Mouse (Mus musculus) midbrain, postnatal 0 days (tissue): Measurements from ENCODE around the gene Spop. TPM values are rescaled to one million over a fixed set of nuclear protein-coding genes. Genes with fewer than 3 reads are reported as not detected.

Source experiments
- ATAC-seq: fragments of 200-750 bp; cut with Nextera tagmentation; 2 replicates; pipeline ENCODE4 v1.8.0; 2017; ENCODE audit warnings: moderate number of reproducible peaks, mild to moderate bottlenecking, moderate TSS enrichment, moderate library complexity; ENCODE audit not compliant: low FRiP score
- DNase-seq: peaks from one replicate; pipeline ENCODE4 v3.0.0-alpha.2; 2015; ENCODE audit warnings: low spot score
- H3K27ac ChIP-seq: fragments of 300-500 bp; sonication (generic); 2 replicates; pipeline ENCODE4 v1.5.1; 2014; ENCODE audit warnings: low read depth, mild to moderate bottlenecking, low read length, mixed read lengths
- H3K27me3 ChIP-seq: fragments of 300-500 bp; sonication (generic); 2 replicates; pipeline ENCODE4 v1.6.1; 2014; ENCODE audit warnings: low read length, control low read depth, mixed read lengths; ENCODE audit not compliant: insufficient read depth
- H3K36me3 ChIP-seq: fragments of 300-500 bp; sonication (generic); 2 replicates; pipeline ENCODE4 v1.6.1; 2014; ENCODE audit warnings: low read length, control low read depth, mixed read lengths; ENCODE audit not compliant: insufficient read depth
- H3K4me1 ChIP-seq: fragments of 300-500 bp; sonication (generic); 2 replicates; pipeline ENCODE4 v1.6.1; 2014; ENCODE audit warnings: mild to moderate bottlenecking, control low read depth, antibody characterized with exemption, low read length, mixed read lengths; ENCODE audit not compliant: insufficient read depth
- H3K4me2 ChIP-seq: fragments of 300-500 bp; sonication (generic); 2 replicates; pipeline ENCODE4 v1.6.1; 2014; ENCODE audit warnings: low read depth, mild to moderate bottlenecking, low read length, mixed read lengths; ENCODE audit not compliant: poor library complexity, severe bottlenecking
- H3K4me3 ChIP-seq: fragments of 300-500 bp; sonication (generic); 2 replicates; pipeline ENCODE4 v1.5.1; 2014; ENCODE audit warnings: low read depth, mild to moderate bottlenecking, low read length, moderate library complexity
- H3K9ac ChIP-seq: fragments of 300-500 bp; sonication (generic); replicated peaks from 2 replicates; pipeline ENCODE4 v1.6.1; 2014; ENCODE audit warnings: mild to moderate bottlenecking, low read length, moderate library complexity, mixed read lengths; ENCODE audit not compliant: poor library complexity, severe bottlenecking
- H3K9me3 ChIP-seq: fragments of 300-500 bp; sonication (generic); 2 replicates; pipeline ENCODE4 v1.6.1; 2016; ENCODE audit warnings: low read length, control low read depth
- CTCF ChIP-seq: IDR thresholded peaks from 2 replicates; pipeline ENCODE4 v1.5.1; 2016; ENCODE audit warnings: antibody characterized with exemption, mild to moderate bottlenecking
- WGBS: fragments of 180-500 bp; shearing (Covaris S2); extraction: QIAGEN DNeasy Blood & Tissue Kit; methylation state at CpG from one replicate; pipeline ENCODE4 v1.1.7; 2014; 5-methylcytosine and 5-hydroxymethylcytosine counted together
- polyA plus RNA-seq: library from polyadenylated mRNA; unstranded; fragments of >200 nt; fragmentation: Nextera tagmentation; extraction: Ambion mirVana; gene quantifications from 2 replicates; pipeline ENCODE4 v1.2.1, GENCODE M21; 2015
- total RNA-seq: library from RNA; depleted of rRNA; stranded (reverse); fragments of >200 nt; gene quantifications from 2 replicates; pipeline ENCODE4 v1.2.3, GENCODE M21; 2014

Spop gene
- total and polyA plus RNA-seq, 2 experiments from 2014 or later = 54.3 to 231 TPM

DNA sequence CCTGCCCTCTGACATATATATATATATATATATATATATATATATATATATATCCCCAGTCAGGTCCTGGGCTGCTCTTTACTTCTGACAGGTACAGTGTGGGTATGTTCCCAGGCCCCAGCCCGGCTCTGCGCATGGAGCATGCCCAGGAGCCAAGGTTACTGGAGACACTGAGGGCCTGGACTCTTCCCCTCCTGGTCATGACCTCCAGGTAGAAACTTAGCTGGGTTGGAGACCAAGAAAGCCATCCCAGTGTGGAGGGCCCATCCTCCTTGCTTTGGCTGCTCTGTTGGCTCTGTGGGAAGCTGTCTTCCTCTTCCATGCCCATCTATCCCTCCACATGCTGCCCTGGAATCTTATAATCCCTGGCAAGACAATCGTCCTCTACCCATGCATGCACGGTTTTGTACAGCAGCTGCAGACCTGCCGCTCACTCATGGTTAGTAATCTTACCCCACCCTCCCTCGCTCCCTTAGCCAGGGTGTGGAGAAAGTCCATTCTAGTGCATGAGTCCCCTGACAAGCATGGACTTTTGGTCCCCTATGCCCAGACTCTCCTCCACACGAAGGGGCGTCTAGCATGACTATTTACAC lies 45.6 kb upstream of the Spop start:
- TF ChIP-seq CTCF = no peak
- Histone ChIP-seq H3K4me3 (no peak overlapping the region), H3K27ac (no peak overlapping the region), H3K4me1 (no peaks in the 10 kb centered on the region), H3K9ac (no peak overlapping the region), H3K27me3 (no peaks in the 10 kb centered on the region), H3K4me2 (no peak overlapping the region), H3K9me3 (no peaks in the 10 kb centered on the region), H3K36me3 (no peaks in the 10 kb centered on the region)
- DNase-seq = no peak
- 88% methylated on average over 8 of the region's 8 CpGs for WGBS
- no peak for ATAC-seq

DNA sequence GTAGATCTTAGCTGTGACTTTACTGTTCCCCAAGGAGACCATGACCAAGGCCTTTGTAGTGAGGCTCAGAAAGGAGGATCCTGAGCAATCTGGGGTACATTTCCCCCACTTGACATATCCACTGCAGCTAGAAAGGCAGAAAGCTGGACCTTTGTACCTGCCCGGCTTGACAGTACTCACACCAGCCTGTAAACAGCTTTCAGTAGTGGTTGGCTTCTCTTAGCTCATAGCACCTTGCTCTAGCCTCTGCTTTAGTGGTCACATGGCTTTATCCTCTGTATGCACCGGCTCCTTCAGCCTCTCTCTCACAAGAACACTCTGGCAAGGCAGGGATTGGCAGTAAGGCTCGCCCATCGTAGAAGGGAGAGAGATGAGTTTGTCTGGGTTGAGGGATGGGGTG lies 45.0 kb upstream of the Spop start:
- DNase-seq (no peak), ATAC-seq (no peak)
- H3K4me2 ChIP-seq = no peak overlapping the region
- no peak for TF ChIP-seq CTCF
- no peak overlapping the region for H3K9ac ChIP-seq
- no peaks in the 10 kb centered on the region for H3K27me3 ChIP-seq
- WGBS = 92% methylated on average over 4 of the region's 4 CpGs
- no peaks in the 10 kb centered on the region for H3K4me1 ChIP-seq
- no peak overlapping the region for H3K27ac ChIP-seq
- H3K9me3 ChIP-seq = no peaks in the 10 kb centered on the region
- no peak overlapping the region for H3K4me3 ChIP-seq
- no peaks in the 10 kb centered on the region for H3K36me3 ChIP-seq

DNA sequence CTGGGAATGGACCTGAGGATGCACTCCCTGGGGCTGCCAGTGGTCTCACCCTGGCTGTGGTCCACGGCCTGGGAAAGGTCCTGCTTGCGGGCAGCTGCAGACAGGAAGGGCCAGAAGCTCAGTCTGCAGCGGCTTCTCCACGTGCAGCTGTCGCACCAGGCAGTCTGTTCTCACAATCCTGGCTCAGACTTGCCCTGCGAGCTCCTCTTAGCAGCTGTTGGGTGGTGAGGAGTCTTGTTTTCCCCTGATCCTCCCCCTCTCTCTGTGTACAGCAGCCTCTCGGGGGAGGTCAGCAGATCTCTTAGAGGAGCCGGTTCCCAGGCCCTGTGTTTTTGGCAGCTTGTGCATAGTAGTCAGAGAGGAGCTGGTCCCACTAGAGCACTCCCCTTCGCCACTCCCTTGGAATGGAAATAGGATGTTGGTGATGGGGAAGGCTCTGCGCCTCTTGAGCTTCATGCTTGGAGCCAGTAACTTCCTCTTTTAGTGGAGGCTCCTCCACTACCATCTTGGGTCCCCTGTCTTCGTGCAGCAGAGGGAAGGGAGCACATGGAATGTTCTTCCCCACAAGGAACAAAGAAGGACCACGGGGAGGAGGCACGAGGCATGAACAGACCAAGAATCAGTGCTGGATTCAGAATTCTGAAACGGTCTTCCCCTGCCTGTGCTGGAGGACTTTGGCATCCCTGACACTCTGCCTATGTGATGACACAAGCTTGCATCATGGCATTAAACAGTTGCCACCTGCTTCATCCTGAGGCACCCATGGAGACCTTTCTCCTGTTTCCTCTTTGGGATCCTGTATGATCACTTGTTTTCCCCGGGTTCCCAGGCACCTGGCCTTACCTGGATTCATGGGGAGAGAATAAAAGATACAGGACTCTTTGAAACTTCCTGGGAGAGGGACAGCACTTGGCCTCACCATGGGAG lies 43.7 kb upstream of the Spop start:
- peak; percentile 38; the same call in 1 of the 2 replicates for ATAC-seq

DNA sequence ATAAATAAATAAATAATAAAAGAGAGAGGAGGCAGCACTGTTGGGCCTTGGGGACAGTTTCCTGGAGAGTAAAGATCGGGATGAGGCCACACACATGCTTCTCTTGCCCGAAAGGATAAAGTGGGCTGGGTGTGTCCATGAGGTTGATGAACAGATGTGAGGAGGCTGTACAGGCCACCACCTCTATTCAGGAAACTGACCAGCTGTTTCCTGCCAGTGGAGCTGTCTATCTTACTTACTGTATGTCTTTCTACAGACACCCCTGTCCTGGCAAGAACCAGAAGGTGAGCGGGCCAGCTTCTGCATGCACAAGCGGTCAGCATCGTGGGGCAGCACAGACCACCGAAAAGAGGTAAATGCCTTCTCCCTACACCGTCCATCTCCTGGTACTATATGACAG lies 42.7 kb upstream of the Spop start:
- H3K27ac ChIP-seq = no peak overlapping the region
- no peak for DNase-seq
- H3K4me1 ChIP-seq = no peaks in the 10 kb centered on the region
- no peak overlapping the region for H3K4me3 ChIP-seq
- H3K36me3 ChIP-seq = peaks cover 3% of the 10 kb centered on the region; the same call in 1 of the 2 replicates
- WGBS = 93% methylated on average over 7 of the region's 7 CpGs
- H3K9me3 ChIP-seq = no peaks in the 10 kb centered on the region
- no peak overlapping the region for H3K4me2 ChIP-seq
- no peak for ATAC-seq
- no peaks in the 10 kb centered on the region for H3K27me3 ChIP-seq
- no peak for TF ChIP-seq CTCF
- no peak overlapping the region for H3K9ac ChIP-seq

More for the DNA sequence above, 43.7 kb upstream of the Spop start:
- H3K4me2 ChIP-seq = no peak overlapping the region
- 0 out of 2 replicates have a peak, but pooled peaks cover 3% of the 10 kb centered on the region for H3K36me3 ChIP-seq
- H3K27ac ChIP-seq = no peak overlapping the region
- no peak overlapping the region for H3K4me3 ChIP-seq
- peak; percentile 73 for DNase-seq
- 68% methylated on average over 15 of the region's 15 CpGs for WGBS
- H3K9ac ChIP-seq = no peak overlapping the region
- no peak for TF ChIP-seq CTCF
- H3K9me3 ChIP-seq = no peaks in the 10 kb centered on the region
- no peaks in the 10 kb centered on the region for H3K4me1 ChIP-seq
- H3K27me3 ChIP-seq = no peaks in the 10 kb centered on the region

DNA sequence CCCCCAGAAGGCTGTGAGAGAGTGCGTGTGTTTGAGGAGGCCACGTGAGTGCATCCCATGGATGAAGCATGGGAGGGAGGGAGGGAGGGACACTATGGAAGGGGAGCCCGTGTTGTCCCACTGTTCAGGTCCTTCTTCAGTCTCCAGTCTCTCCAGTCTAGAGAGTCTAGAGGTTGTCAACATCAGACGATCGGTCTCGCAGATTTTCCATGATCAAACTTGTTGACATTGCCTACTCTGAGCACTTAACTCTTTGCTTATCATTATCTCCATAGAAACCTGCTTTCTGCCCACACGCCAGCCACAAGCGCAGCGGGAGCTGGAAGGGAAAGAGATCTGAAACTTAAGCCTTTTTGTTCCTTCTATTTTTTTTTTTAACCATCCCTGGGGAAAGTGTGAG lies 35.0 kb upstream of the Spop start:
- 73% methylated on average over 9 of the region's 9 CpGs for WGBS
- H3K27me3 ChIP-seq = no peaks in the 10 kb centered on the region
- H3K4me1 ChIP-seq = no peaks in the 10 kb centered on the region
- peaks cover 6% of the 10 kb centered on the region; the same call in 1 of the 2 replicates for H3K36me3 ChIP-seq
- ATAC-seq = no peak
- no peak for DNase-seq
- H3K9ac ChIP-seq = no peak overlapping the region
- no peak overlapping the region for H3K27ac ChIP-seq
- H3K4me3 ChIP-seq = no peak overlapping the region
- TF ChIP-seq CTCF = no peak
- H3K9me3 ChIP-seq = no peaks in the 10 kb centered on the region
- H3K4me2 ChIP-seq = no peak overlapping the region

DNA sequence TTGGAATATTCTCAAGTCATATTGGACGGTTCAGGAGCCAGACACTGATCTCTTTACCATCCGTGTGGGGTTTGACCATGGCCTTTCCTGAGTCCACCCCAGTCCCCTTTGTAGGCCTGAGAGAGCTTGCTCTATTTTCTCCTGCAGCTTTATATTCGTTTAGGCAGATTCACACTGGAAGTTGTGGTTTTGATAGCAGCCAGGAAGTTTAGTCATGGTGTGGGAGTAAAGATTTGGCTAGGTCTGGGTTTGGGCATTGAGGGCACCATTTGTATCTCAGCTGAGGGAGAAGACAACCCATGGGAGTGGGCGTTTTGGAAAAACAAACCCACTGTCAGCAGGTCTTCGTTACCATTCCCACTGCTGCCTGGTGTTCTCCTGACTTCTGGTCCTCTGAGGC lies 34.3 kb upstream of the Spop start:
- Histone ChIP-seq H3K27me3 (no peaks in the 10 kb centered on the region), H3K36me3 (peaks cover 6% of the 10 kb centered on the region; the same call in 1 of the 2 replicates), H3K4me3 (no peak overlapping the region), H3K9me3 (no peaks in the 10 kb centered on the region), H3K4me2 (no peak overlapping the region), H3K27ac (no peak overlapping the region), H3K4me1 (no peaks in the 10 kb centered on the region), H3K9ac (no peak overlapping the region)
- WGBS = 81% methylated on average over 5 of the region's 5 CpGs
- DNase-seq = no peak
- TF ChIP-seq CTCF = no peak
- ATAC-seq = no peak
